Mouse (Mus musculus) thymus, adult 2 months (tissue): ENCODE data around the gene Oprm1.

Experiments used
- CTCF ChIP-seq: fragments of 200-500 bp; IDR thresholded peaks from 2 replicates; pipeline ENCODE4 v1.5.1; 2012; ENCODE audit warnings: mild to moderate bottlenecking, control low read depth, low read length, moderate library complexity, borderline replicate concordance; ENCODE audit not compliant: control insufficient read depth, poor library complexity, insufficient read depth; ENCODE audit errors: extremely low read depth
- POLR2A ChIP-seq: fragments of 200-500 bp; IDR thresholded peaks from 2 replicates; pipeline ENCODE4 v1.6.1; 2012; ENCODE audit warnings: mild to moderate bottlenecking, low read length, control low read depth, moderate library complexity; ENCODE audit not compliant: control insufficient read depth, poor library complexity, insufficient read depth; ENCODE audit errors: extremely low read depth

DNA sequence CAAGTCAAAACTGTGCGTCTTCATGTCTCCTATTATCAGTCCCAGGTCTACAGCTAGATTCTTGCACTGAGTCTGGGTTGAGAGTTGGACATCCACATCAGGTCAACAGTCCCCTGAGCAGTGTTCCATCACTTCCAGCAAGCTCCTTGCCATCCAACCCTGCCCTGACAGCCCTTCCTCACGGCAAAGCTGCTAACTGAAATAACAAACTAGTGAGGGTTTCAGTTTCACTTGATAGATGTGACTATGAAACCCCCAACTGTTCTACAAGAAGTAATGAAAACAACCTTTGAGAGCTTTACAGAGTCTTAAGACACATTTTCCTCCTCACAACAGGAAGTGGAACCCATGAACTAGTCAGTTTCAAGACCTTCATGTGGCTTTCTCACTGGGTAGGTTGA lies 224.4 kb downstream of the Oprm1 start:
- no peak for TF ChIP-seq POLR2A
- TF ChIP-seq CTCF: no peak
